Mouse (Mus musculus): ENCODE measurements around the gene Mipep. TPM values are rescaled to one million over a fixed set of nuclear protein-coding genes. Genes with fewer than 3 reads are reported as not detected.

Gene Mipep
- 10.6 and 16.0 TPM in 2 replicates for polyA plus RNA-seq (2015; fragmentation: Nextera tagmentation; extraction: Ambion mirVana)

DNA sequence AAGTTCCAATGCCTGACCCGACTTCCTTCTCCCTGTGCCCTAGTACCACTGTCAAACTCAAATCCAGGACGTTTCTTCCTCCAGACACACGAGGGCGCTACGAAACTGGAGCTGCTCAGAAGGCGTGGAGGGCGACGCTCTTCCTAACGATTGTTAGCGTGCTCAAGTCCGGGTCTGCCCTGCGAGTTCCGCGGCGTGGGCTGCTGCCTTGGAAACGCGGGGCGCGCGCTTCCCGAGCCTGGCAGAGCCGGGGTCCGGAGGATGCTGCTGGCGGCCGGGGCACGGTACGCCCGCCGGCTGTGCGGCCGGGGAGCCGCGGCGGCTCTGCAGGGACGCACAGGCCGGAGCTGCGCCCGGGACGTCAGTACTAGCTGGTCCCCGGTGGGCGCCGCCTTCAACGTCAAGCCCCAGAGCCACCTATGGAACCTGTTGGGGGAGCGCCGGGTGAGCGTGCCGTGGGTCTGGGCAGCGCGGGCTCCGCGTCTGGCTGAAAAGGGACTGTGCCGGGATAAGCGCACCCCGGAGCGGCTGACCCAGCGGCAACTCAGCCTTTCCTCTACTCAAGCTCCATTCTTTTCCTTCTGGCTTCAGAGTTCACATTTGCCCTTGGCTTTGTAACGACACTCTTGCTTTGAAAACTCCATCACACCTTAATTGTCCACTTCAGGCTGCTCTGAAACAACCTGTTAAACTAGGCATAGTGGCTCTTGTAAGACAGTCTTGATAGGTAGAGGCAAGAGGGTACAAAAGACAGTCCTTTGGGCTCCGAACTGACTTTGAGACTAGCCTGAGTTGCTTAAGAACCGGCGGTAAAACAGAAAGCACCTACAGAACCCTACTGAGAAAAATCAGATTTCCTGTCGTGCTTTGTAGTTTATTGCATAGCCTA, at the start of gene Mipep:
Mipep (plus strand) TSS at position 147 of the 889 bp plus-strand sequence.

DNA sequence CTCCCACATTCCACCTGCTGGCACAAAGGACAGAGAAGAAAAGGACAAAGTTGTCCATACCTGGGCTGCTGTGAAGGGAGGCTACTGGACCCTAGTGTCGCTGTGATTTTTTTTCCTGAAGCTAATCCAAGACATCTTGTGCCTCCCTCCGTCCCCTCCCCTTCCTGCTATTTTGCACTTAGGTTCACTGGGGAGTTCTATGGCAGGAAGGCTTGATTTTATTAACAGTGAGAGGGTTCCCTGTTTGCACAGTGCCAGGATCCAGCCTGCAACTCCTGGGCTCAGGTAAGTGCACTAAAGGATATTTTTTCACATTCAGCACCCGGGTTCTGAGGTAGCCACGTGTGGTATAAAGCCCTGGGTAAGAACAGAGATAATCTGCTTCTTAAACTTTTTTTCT, 16.5 kb upstream of the Mipep start, which contains the start of gene C1qtnf9:
C1qtnf9 (plus strand) TSS at position 251 of the 400 bp plus-strand sequence.

Other genes starting within 250 kb of the Mipep start
- gene Spata13, start 150.6 kb upstream of the Mipep start, polyA plus RNA-seq (2015; fragmentation: Nextera tagmentation; extraction: Ambion mirVana) = 24.4 and 50.5 TPM in 2 replicates
- gene C1qtnf9, start 16.4 kb upstream of the Mipep start, polyA plus RNA-seq (2015; fragmentation: Nextera tagmentation; extraction: Ambion mirVana) = 1.7 and 2.0 TPM in 2 replicates